Mouse (Mus musculus) C2C12 (cell line): ENCODE results near the gene H2-Oa.

ENCODE experiments used
- CEBPB ChIP-seq: IDR thresholded peaks from one replicate; pipeline ENCODE4 v1.6.1; 2011; ENCODE audit warnings: low read depth, mild to moderate bottlenecking, control low read depth, moderate library complexity
- CTCF ChIP-seq: IDR thresholded peaks from one replicate; pipeline ENCODE4 v1.5.1; 2011; ENCODE audit not compliant: control insufficient read depth, insufficient read depth, insufficient read length
- USF1 ChIP-seq: IDR thresholded peaks from one replicate; pipeline ENCODE4 v1.6.1; 2011; ENCODE audit warnings: low read depth, mild to moderate bottlenecking, control low read depth, moderate library complexity

DNA sequence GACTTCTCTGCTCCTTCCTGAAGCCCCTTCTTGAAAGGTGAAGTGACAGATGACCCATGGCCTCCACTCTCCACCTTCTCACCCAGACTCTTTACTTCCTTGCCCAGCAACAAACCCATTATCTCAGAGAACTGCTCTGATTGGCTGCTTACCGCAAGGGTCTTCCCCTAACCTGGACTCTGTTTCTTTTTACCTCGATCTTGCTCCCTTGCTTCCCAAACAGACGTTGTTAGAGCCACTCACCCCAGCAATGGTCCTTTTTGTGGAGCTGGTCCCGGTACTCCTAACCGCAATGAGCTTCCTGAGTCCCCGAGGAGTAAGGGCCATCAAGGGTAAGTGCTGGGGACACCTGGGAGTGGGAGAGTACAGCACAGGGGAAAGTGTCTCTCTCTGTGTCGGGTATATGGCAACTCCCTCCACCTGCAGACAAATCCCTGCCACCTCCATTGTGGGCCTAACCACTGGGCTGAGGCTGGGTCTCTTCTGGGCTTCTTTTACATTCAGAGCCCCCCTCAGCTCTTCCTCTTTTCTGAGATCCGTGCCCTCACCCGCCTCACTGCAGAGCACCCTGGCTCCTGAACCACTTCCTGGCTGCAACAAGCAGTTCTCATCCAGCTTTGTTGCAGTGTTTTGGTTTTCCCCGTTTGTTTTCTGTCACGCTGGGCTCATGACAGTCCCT, at the start of gene H2-Oa:
- TF ChIP-seq USF1 (no peak), CEBPB (no peak), CTCF (no peak)
